Mouse (Mus musculus): ENCODE data around the gene Commd7. TPM values are rescaled to one million over a fixed set of nuclear protein-coding genes. Genes with fewer than 3 reads are reported as not detected.
A peak's percentile ranks its signal among the peaks of the same experiment; 100 is the strongest.

Commd7 gene
- polyA plus RNA-seq, 1 experiment from 2014 or later = 70.4 TPM

DNA sequence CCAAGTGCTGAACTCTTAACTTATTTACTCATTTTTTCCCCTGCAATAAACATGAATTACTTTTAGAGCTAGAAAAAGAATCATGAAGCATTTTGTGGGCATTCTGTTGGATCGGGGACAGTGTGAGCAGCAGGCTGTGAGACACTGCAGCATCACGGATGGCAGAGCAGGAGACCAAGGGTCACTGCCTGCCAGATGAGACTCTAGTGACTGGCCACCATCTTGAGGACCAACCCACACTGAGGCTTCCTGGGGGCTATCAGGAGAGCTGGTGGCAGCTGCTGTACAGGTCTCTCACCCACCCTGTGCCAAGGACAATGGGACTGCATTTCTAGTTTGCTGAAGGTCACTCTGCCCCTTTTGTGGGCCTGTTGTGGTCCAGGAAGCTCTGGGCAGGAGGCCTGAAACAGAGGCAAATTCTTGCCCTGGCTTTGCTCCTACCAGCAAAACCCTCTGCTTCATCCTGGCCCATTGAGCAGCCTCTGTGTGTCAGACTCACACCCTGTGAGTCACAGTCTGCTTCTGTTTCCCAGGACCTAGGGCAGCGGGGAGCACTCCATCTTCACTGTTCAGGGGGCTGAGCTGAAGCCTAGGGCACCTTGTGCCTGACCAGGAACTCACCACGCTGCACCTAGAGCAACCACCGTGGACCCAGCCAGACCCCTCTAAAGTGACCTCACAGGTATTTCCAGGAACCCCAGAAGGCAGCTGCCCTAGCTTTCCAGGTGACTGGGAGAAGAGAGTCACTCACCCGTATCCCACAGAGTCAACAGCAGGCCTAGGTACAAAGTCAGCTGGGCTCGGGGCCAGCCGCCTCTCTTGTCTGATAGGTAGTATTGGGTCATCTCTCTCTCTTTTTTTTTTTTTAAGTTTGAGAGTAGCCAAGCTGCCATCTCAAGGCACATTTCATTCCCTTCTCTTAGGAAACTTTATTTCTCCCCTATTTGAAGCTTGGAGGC lies 40.2 kb downstream of the Commd7 start:
- ATAC-seq (ENCODE audit: insufficient number of reproducible peaks, insufficient read depth, low FRiP score, low read depth) = no peak; the same call in 1 of the 2 replicates
- no peak overlapping the region for H3K27ac ChIP-seq (ENCODE audit: low read length)

DNA sequence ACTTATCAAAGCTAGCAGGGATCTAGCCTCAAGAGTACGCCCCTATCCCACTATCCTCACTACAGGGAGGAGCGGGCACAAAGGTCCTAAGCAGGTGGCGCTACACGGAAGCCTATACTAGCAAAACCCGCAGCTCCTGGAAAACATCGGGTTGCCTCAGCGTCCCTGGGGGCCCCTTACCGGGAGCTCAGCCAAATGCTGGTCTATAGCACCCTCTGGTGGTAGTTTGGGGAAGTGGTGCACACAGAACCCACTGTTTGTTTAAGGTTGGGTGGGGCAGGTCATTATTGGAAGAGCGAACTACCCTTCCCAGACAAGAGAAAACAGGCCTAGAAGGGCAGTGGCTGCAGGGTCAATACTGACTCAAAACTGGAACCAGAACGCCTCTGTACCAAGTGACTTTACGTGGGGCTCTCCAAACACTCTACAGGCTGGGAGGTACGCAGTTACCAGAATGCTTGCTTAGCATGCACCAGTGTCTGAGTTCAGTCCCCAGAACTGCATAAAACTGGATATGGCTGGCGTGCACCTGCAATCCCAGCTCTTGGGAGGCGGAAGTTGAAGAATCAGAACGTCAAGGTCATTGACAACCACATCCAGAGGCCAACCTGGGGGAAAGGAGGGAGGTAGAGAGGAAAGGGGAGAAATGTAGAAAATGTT lies 45.9 kb downstream of the Commd7 start:
- H3K4me1 ChIP-seq (ENCODE audit: control insufficient read depth, insufficient read depth, low read length) = no peaks in the 10 kb centered on the region
- H3K4me3 ChIP-seq (ENCODE audit: low read depth, low read length) = no peak overlapping the region
- whole genome bisulfite sequencing = 11% methylated on average over 15 of the region's 15 CpGs
- ATAC-seq (ENCODE audit: insufficient number of reproducible peaks, insufficient read depth, low FRiP score, low read depth) = peak; percentile 79; the same call in 1 of the 2 replicates
- H3K27me3 ChIP-seq (ENCODE audit: control insufficient read depth, insufficient read depth, low read length) = no peaks in the 10 kb centered on the region
- peak overlapping the region; percentile 33 for H3K4me2 ChIP-seq (replicated peaks; ENCODE audit: low read depth, low read length)
- no peaks in the 10 kb centered on the region for H3K36me3 ChIP-seq (ENCODE audit: control insufficient read depth, insufficient read depth, low read length)
- no peak overlapping the region; the same call in 1 of the 2 replicates for H3K9ac ChIP-seq (replicated peaks; ENCODE audit: low read depth, low read length)
- no peak overlapping the region for H3K27ac ChIP-seq (ENCODE audit: low read length)
- no peaks in the 10 kb centered on the region for H3K9me3 ChIP-seq (ENCODE audit: control insufficient read depth, low read depth, low read length)

More for the DNA sequence above, 40.2 kb downstream of the Commd7 start:
- Histone ChIP-seq H3K4me3 (ENCODE audit: low read depth, low read length) (no peak overlapping the region), H3K36me3 (ENCODE audit: control insufficient read depth, insufficient read depth, low read length) (no peaks in the 10 kb centered on the region), H3K27me3 (ENCODE audit: control insufficient read depth, insufficient read depth, low read length) (no peaks in the 10 kb centered on the region), H3K9ac (replicated peaks; ENCODE audit: low read depth, low read length) (no peak overlapping the region), H3K9me3 (ENCODE audit: control insufficient read depth, low read depth, low read length) (no peaks in the 10 kb centered on the region), H3K4me1 (ENCODE audit: control insufficient read depth, insufficient read depth, low read length) (no peaks in the 10 kb centered on the region), H3K4me2 (replicated peaks; ENCODE audit: low read depth, low read length) (no peak overlapping the region)
- WGBS = 74% methylated on average over 8 of the region's 8 CpGs

DNA sequence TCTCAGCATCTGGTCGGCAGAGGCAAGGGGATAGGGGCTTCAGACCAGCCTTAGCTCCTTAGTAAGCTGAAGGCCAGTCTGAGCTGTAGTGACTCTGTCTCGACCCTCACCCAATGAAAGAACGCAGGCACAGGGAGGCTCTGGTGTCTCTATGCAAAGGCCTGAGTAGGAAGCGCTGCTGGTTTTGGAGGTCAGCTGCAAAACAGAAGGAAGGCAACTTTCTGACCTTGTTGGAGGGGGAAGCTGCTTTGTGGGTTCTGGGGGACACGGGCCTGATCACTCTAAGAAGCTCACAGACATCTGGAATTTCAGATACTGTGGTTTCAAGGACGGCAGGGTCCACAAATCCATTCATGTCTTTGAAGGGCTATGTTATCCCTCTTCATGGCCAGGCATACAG lies 46.6 kb downstream of the Commd7 start:
- 0 out of 2 replicates have a peak, but pooled peaks have one; percentile 5 for ATAC-seq (ENCODE audit: insufficient number of reproducible peaks, insufficient read depth, low FRiP score, low read depth)
- Histone ChIP-seq H3K4me2 (replicated peaks; ENCODE audit: low read depth, low read length) (peak overlapping the region; percentile 33; the same call in 1 of the 2 replicates), H3K4me1 (ENCODE audit: control insufficient read depth, insufficient read depth, low read length) (no peaks in the 10 kb centered on the region), H3K9me3 (ENCODE audit: control insufficient read depth, low read depth, low read length) (no peaks in the 10 kb centered on the region), H3K27me3 (ENCODE audit: control insufficient read depth, insufficient read depth, low read length) (no peaks in the 10 kb centered on the region), H3K36me3 (ENCODE audit: control insufficient read depth, insufficient read depth, low read length) (no peaks in the 10 kb centered on the region), H3K27ac (ENCODE audit: low read length) (no peak overlapping the region), H3K9ac (replicated peaks; ENCODE audit: low read depth, low read length) (no peak overlapping the region; the same call in 1 of the 2 replicates), H3K4me3 (ENCODE audit: low read depth, low read length) (no peak overlapping the region)
- 80% methylated on average over 6 of the region's 6 CpGs for WGBS

- no peaks in the 10 kb centered on the region for H3K4me1 ChIP-seq (ENCODE audit: control insufficient read depth, insufficient read depth, low read length)
- no peak for ATAC-seq (ENCODE audit: insufficient number of reproducible peaks, insufficient read depth, low FRiP score, low read depth)
- no peaks in the 10 kb centered on the region for H3K36me3 ChIP-seq (ENCODE audit: control insufficient read depth, insufficient read depth, low read length)
- no peaks in the 10 kb centered on the region for H3K9me3 ChIP-seq (ENCODE audit: control insufficient read depth, low read depth, low read length)
- H3K27ac ChIP-seq (ENCODE audit: low read length) = no peak overlapping the region
- H3K4me3 ChIP-seq (ENCODE audit: low read depth, low read length) = no peak overlapping the region
- H3K9ac ChIP-seq (replicated peaks; ENCODE audit: low read depth, low read length) = no peak overlapping the region
- H3K4me2 ChIP-seq (replicated peaks; ENCODE audit: low read depth, low read length) = no peak overlapping the region
- H3K27me3 ChIP-seq (ENCODE audit: control insufficient read depth, insufficient read depth, low read length) = no peaks in the 10 kb centered on the region
- 74% methylated on average over 4 of the region's 4 CpGs for WGBS
These were observed 48.2 kb downstream of the Commd7 start for GRCm38 (mm10) chr2:153584396-153584795.

GRCm38 (mm10) chr2:153583641-153584049 lies 48.9 kb downstream of the Commd7 start:
- Histone ChIP-seq H3K27me3 (ENCODE audit: control insufficient read depth, insufficient read depth, low read length) (no peaks in the 10 kb centered on the region), H3K4me1 (ENCODE audit: control insufficient read depth, insufficient read depth, low read length) (no peaks in the 10 kb centered on the region), H3K9me3 (ENCODE audit: control insufficient read depth, low read depth, low read length) (no peaks in the 10 kb centered on the region), H3K27ac (ENCODE audit: low read length) (no peak overlapping the region), H3K9ac (replicated peaks; ENCODE audit: low read depth, low read length) (no peak overlapping the region), H3K4me2 (replicated peaks; ENCODE audit: low read depth, low read length) (no peak overlapping the region), H3K36me3 (ENCODE audit: control insufficient read depth, insufficient read depth, low read length) (no peaks in the 10 kb centered on the region), H3K4me3 (ENCODE audit: low read depth, low read length) (no peak overlapping the region)
- 0 out of 2 replicates have a peak, but pooled peaks have one; percentile 25 for ATAC-seq (ENCODE audit: insufficient number of reproducible peaks, insufficient read depth, low FRiP score, low read depth)
- 59% methylated on average over 14 of the region's 14 CpGs for WGBS

- Histone ChIP-seq H3K4me2 (replicated peaks; ENCODE audit: low read depth, low read length) (no peak overlapping the region), H3K4me3 (ENCODE audit: low read depth, low read length) (no peak overlapping the region), H3K36me3 (ENCODE audit: control insufficient read depth, insufficient read depth, low read length) (no peaks in the 10 kb centered on the region), H3K9me3 (ENCODE audit: control insufficient read depth, low read depth, low read length) (no peaks in the 10 kb centered on the region), H3K9ac (replicated peaks; ENCODE audit: low read depth, low read length) (no peak overlapping the region), H3K4me1 (ENCODE audit: control insufficient read depth, insufficient read depth, low read length) (no peaks in the 10 kb centered on the region), H3K27ac (ENCODE audit: low read length) (no peak overlapping the region), H3K27me3 (ENCODE audit: control insufficient read depth, insufficient read depth, low read length) (no peaks in the 10 kb centered on the region)
- WGBS = 50% methylated on average over 14 of the region's 15 CpGs
- no peak for ATAC-seq (ENCODE audit: insufficient number of reproducible peaks, insufficient read depth, low FRiP score, low read depth)
These were observed 49.5 kb downstream of the Commd7 start for GRCm38 (mm10) chr2:153582876-153583585.

DNA sequence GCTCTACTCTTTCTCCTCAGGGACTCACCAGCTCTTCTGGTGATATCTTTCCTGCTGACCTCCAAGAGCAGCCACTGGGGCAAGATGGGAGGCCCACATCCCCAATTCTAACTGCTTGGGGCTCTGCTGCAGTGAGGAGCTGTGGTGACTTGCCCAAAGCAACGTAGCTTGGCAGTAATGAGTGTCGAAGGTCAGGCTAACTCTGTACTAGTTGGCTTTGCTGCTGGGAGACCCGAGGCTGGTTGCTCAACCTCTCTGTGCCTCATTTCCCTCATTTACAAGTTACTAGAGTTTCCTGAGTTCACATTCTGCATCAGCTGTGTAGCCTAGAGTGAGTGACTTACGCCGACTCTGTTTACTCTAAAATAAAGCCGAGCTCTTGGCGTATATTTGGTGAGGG lies 51.2 kb downstream of the Commd7 start:
- Histone ChIP-seq H3K9me3 (ENCODE audit: control insufficient read depth, low read depth, low read length) (no peaks in the 10 kb centered on the region), H3K4me2 (replicated peaks; ENCODE audit: low read depth, low read length) (no peak overlapping the region), H3K4me1 (ENCODE audit: control insufficient read depth, insufficient read depth, low read length) (no peaks in the 10 kb centered on the region), H3K4me3 (ENCODE audit: low read depth, low read length) (no peak overlapping the region), H3K9ac (replicated peaks; ENCODE audit: low read depth, low read length) (no peak overlapping the region), H3K27ac (ENCODE audit: low read length) (no peak overlapping the region), H3K36me3 (ENCODE audit: control insufficient read depth, insufficient read depth, low read length) (no peaks in the 10 kb centered on the region), H3K27me3 (ENCODE audit: control insufficient read depth, insufficient read depth, low read length) (no peaks in the 10 kb centered on the region)
- ATAC-seq (ENCODE audit: insufficient number of reproducible peaks, insufficient read depth, low FRiP score, low read depth) = no peak
- 77% methylated on average over 7 of the region's 7 CpGs for WGBS

DNA sequence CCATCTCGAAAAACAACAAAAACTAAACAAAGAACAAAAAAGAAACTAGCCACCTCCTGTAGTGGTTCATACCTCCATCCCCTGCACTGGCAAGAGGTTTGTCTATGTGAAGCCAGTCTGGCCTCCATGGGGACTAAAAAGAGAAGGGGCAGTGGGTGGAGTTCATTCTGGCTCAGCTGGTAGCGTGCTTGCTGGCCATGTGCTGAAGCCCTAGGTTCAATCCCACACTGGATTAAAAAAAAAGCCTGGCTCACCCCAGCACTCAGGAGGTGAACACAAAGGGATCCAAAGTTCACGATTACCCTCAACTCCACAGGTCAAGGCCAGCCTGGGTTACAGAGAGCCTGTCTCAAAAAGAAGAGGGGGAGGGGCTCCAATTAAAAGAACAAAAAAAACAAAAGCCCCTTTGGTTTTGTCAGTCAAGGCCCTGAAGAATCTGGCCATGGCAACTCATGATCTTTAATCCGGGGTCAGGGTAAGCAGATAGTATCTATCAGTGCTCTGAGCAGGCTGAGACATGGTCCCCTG lies 52.1 kb downstream of the Commd7 start:
- Histone ChIP-seq H3K27ac (ENCODE audit: low read length) (no peak overlapping the region), H3K36me3 (ENCODE audit: control insufficient read depth, insufficient read depth, low read length) (no peaks in the 10 kb centered on the region), H3K4me3 (ENCODE audit: low read depth, low read length) (no peak overlapping the region), H3K4me1 (ENCODE audit: control insufficient read depth, insufficient read depth, low read length) (no peaks in the 10 kb centered on the region), H3K27me3 (ENCODE audit: control insufficient read depth, insufficient read depth, low read length) (no peaks in the 10 kb centered on the region), H3K9ac (replicated peaks; ENCODE audit: low read depth, low read length) (no peak overlapping the region), H3K4me2 (replicated peaks; ENCODE audit: low read depth, low read length) (no peak overlapping the region), H3K9me3 (ENCODE audit: control insufficient read depth, low read depth, low read length) (no peaks in the 10 kb centered on the region)
- no peak for ATAC-seq (ENCODE audit: insufficient number of reproducible peaks, insufficient read depth, low FRiP score, low read depth)
- 70% methylated on average over 4 of the region's 4 CpGs for WGBS
